Mouse (Mus musculus) urinary bladder, adult 2 months (tissue): ENCODE results near the gene Neurl1a. TPM values are rescaled to one million over a fixed set of nuclear protein-coding genes. Genes with fewer than 3 reads are reported as not detected.

ENCODE experiments used
- DNase-seq: peaks from one replicate; pipeline ENCODE4 v3.0.0; 2022; ENCODE audit warnings: low spot score
- polyA plus RNA-seq: library from polyadenylated mRNA; depleted of rRNA; stranded (reverse); fragments of >200 nt; gene quantifications from 2 replicates; pipeline ENCODE4 v1.2.3, GENCODE M21; 2012

The Neurl1a gene
- polyA plus RNA-seq, 1 experiment = 22.5 TPM

DNA sequence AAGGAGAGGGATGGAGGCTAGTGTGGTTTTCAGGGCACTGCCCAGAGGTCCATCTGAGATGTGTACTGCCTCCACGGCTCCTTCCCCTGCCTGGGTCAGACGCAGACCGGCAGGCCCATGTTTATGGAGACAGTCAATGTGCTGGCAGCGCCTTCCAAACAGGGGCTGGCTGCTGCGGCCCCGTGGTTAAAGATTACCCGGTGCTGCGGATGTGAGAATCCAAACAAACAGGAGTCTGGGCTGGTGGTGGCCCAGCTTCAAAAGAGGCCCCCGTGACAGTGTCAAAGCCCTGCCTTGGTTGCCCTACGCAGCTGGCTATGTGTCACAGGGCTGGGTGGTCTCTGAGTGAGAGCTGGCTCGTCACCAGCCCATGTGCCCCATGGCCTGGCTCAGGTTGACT, 69.2 kb downstream of the Neurl1a start:
- DNase-seq = no peak

DNA sequence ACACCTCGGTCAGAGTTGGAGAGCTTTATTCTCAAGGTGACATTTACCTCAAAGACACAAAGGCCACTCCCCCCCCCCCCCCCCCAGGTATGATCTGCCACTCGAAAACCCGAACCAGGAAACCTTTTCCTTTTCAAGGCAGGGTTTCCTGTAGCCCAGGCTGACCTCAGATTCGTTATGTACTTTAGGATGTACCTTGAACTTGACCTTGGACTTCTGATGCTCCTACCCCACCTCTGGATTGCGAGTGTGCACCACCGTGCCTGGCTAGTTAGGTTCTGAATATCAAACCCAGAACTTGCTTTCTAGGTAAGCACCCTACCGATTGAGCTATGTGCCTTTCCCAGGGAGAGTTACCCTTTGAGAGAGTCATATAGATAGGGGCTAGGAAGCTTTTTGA, 69.7 kb downstream of the Neurl1a start:
- DNase-seq = no peak

DNA sequence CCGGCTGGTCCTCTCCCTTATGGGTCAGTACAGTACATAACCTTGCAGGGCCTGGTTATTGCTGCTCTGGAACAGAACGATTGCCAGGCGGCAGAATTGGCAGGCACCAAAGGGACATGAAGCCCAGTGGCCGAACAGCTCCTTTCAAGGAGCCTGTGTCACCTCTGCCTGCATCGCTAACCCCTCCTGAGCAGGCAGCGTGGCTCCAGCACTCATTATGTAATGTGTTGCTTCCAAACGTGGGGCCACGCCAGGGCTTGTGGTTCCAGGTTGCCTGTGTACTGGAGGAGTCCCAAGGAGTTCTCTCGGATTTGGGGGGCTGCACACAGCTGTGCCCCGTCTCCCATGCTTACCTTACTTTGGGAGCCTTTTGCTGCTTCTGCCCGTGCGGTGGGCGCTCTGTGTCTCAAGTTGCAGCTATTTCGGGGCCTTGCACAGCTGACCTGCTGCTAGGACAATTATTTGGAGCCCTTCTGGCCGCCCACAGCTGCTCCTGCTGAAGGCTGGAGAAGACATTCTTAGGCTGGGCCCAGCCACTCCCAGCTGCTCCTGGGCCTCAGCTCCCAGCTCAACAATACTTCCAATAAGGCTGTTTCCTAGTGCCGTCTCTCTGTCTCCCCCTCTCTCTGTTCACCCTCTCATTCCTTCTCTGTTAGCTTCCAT, 70.4 kb downstream of the Neurl1a start:
- no peak for DNase-seq

DNA sequence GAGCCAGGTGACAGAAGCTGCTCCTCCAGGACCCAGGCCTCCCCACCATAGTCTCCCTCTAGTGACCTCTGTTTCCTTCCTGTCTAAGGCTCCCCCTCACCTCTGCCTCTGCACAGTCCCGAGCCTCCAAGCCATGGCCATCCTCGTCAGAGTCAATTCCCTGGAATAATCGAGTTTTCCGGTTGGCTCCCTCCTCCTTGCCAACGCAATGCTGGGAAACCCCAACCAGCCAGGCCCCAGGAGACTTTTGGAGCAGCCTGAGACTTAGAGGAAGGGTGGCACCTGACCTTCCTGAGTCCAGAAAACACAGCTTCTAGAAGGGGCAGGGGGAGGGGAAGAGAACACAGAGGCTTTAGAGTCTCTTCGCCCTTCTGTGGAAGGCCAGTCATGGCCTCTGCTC, 72.3 kb downstream of the Neurl1a start:
- no peak for DNase-seq

DNA sequence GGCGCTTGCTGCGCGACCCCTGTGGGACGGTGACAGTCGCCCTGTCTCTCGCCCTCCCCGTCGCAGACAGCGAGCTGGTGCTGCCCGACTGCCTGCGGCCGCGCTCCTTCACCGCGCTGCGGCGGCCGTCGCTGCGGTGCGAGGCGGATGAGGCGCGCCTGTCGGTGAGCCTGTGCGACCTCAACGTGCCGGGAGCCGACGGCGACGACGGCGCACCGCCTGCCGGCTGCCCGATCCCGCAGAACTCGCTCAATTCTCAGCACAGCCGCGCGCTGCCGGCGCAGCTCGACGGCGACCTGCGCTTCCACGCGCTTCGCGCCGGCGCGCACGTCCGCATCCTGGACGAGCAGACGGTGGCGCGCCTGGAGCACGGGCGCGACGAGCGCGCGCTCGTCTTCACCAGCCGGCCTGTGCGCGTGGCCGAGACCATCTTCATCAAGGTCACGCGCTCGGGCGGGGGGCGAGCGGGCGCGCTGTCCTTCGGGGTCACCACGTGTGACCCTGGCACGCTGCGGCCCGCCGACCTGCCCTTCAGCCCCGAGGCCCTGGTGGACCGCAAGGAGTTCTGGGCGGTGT, 74.5 kb downstream of the Neurl1a start:
- no peak for DNase-seq

DNA sequence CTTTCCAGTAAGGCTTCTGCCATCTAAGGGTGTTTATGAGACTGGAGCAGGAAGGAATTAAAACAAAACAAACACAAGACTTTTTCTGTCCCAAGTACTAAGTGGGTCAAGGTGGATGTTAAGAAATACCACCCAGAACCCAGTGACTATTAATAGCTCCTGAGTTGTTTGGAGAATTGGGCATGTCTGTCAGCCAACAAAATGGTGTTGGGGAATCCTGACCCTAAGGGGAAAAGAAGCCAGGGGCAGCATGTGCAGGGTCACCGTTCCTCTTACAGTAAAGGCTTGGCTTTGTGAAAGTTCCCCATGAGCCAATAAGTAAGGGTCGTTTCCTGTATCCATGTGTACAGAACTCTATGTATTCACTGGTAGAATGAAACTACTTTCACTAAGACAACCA, 76.4 kb downstream of the Neurl1a start:
- DNase-seq = no peak

DNA sequence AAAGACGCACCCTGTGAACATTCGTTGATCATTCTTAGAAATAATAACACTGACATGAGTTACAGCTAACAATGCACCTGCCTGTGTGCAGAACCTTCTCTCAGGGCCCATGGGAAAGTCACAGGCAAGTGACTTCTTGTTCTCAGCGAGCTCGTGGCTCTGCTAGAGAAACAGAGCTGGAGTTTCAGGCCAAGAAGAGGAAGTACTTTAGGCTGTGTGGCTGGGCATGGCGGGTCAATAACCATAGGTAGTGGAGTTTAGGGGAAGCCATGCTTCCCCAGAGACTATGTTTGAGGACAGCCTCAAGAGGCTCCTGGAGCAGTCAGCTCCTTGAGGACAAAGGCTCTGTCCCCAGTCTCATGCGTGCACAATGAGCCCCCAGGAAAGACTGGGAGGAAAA, 77.3 kb downstream of the Neurl1a start:
- DNase-seq = no peak

DNA sequence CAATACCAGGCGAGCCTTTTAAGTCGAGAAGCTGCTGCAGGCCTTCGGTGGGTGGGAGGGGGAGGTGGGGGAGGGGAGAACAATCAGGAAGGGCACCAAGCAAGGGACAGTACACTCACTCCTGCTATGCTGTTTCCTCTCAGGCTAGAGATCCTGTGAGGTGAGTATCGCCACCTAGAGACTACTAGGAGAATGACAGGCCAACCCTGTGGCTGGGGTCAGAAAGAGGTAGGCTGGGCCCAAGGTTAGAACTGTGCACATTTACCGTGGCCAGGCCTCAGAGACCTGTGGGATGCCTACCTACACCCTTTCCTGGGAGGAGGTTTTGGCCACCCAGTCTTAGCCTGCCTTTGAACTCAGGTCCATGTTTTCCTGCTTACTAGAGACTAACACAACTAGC, 81.0 kb downstream of the Neurl1a start:
- no peak for DNase-seq

DNA sequence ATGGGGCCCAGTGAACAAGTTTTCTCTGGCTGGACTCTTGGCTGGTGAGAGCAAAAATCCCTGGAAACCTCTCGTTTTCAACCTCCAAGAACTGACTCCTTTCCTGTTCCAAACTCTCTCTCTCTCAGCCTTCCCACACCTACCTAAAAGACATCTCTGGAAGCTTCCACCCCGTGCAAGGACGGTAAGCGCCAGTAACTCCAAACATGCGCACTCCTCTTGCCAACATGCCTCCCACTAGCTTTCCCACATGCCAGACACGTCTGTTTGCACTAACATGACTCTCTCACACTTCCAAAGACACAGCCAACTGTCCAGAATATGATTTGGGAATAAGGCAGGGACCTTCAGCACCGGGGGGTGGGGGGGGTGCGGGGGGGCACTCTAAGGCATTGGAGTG, 82.6 kb downstream of the Neurl1a start:
- DNase-seq = no peak

DNA sequence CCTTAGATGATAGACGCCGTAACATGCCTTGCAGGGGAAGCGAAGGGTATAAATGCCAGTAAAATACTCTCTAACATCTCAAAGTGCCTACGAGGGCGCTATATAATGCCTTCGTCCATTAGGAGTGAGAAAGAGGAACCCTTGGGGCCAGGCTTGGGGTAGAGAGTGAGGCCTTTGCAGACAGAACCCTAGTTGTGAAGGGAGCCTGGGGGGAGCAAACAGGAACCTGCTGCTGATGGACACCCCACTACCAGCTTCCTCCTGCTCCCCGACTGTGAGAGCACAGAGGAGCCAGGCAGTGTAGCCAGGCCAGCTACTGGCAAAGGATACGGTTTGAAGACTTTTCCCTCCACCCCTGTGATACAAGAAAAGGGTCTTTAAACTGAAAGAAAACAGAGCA, 85.0 kb downstream of the Neurl1a start:
- no peak for DNase-seq

DNA sequence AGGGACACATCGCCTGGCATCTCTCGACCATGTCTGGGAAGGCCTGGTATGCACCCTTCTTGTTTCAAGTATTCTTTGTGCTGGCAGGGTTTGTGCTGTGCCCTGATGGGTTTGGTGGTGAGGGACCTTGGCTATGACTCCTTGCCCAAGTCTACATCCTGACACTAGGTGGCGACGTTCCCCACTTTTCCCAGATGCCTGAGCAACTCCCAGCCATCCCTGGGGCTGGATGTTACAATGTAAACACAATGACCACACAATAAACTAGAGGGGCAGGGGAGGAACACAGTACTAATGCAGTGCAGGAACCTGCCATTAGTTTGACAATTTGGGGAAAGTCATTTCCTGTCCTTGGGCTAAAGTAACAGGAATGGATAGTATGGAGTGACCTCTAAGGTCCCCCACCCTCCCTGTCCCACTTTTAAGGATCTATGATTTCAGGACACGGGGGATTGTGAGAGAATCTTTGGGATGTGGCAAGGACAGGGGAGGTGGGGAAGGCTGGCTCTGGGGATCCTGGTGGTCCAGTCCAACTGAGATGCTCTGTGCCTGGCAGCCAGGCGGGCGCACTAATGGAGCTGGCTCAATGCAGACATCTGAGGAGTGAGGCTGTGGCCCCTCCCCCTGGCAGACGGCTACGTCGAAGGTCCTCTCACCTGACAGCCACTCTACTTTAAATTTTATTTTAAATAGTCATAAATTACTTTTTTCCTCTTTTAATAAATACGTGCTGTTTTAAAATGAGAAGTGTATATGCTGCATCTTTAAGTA, 85.9 kb downstream of the Neurl1a start:
- DNase-seq = no peak

DNA sequence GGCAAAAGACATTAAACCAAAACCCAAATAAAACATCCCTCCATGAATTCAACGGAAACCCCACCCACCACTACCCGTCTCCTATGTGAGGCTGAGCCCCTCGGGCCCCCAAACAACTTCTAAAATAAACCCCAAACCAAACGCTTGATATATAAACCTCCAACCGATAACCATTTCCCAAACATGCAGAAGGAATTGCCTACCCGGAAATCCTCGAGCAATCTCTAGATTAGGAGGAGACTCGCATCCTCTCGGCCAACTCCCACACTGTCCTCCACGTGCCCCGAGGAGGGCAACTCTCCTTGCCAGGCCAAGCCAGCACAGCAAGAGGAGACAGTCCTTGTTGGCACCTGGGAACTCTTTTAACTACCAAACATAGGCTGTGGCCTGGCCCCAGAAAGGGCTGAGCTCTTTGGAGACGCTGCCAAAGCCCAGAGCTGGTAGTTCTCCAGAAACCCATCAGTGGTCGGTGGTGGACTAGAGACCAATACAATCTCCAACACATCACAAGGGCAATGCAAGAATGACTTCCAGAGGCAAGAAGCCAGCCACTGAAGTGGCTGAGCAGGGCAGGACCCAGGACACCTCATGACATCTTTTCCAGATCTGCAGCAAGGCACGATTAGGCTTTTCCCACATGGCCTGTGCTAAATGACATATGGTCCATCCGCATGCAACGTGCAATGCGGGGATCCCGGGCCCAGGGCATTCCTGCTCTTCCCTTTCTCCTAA, 87.6 kb downstream of the Neurl1a start:
- no peak for DNase-seq

DNA sequence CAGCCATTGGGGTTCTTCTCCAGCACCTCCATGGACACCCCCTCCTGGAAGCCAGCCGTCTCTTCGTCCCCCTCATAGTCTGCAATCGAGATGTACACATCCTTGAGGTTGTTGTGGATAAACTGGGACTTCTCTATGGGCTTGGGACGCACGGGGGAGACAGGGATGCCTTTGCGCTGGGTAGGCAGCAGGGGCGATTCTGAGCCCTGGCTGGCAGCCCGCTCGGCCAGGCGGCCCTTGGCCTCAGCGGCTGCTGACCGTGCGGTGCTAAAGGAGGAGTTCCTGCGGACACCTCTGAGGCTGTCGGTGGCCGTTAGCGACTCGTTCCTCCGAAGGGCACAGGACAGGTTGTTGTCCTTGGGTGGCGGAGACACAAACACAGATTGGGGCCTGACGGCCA, 88.4 kb downstream of the Neurl1a start:
- no peak for DNase-seq

DNA sequence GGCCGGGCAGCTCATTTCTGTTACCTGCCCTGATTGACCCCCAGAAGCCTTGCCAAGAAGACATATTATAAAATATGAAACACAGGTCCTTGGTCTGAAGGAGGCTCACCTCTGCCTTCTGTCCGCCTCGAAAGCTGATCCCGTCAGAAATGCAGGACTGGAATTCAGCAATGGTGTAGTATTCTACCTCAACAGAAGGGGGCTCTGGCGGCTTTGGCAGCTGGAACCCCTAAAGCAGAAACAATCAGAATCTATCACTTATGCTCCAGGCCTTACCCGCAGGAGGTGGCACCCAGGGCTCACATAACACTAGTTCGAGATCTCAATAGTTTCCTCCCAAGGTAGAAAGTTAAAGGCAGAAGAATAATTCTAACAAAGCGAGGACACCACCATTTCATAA, 91.1 kb downstream of the Neurl1a start:
- DNase-seq = no peak

DNA sequence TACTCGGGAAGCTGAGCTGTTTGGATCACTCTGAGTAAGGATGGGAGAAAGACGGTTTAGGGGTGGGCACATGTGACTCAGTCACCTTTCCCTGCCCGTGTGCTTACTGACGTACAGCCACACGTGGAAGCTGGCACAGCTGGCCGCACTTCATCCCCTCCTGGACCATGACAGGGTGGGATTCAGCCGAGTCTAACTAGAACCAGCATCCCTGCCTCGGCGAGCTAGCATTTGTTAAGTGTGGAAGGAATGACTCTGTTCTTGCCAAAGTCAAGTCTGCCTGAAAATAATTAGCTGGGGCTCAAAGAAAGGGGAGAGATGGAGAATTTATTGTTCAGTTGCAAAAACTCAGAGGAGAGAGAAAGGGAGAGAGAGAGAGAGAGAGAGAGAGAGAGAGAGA, 91.9 kb downstream of the Neurl1a start:
- DNase-seq = no peak

DNA sequence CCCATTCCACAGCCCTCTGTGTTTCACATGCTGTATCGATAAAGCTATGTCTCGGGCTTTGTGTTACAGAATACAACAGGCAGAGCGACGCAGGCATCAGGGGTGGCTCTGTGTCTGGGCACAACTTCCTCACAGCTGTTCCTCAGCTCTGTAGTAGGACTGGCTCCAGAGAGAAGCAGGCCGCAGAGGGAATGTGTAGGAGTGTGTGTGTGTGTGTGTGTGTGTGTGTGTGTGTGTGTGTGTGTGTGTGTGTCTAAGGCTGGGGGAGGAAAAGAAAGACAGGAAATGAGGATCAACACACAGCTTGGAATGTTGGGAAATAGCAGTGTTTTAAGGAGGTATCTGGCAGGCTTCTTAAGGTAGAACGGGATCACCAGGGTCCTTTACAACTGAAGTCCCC, 98.1 kb downstream of the Neurl1a start:
- no peak for DNase-seq

DNA sequence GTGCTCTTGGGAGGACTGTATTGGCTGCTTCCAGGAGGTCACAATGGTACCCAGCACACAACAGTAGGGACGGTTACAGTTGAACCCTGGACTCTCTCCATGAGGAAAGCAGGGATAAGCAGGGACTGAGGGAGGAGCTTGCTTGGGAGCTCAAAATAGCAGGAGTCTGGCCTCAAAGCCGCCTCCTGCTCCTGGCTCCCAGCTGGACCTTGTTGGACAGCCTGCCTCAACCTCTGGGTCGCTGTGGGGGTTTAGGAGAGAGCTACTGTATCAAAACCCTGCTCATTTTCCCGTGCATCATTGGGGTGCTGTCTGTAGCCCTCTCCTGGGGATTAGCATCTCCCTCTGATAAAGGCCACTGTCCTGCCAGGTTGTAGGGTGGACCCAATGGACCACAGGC, 100.8 kb downstream of the Neurl1a start:
- no peak for DNase-seq

DNA sequence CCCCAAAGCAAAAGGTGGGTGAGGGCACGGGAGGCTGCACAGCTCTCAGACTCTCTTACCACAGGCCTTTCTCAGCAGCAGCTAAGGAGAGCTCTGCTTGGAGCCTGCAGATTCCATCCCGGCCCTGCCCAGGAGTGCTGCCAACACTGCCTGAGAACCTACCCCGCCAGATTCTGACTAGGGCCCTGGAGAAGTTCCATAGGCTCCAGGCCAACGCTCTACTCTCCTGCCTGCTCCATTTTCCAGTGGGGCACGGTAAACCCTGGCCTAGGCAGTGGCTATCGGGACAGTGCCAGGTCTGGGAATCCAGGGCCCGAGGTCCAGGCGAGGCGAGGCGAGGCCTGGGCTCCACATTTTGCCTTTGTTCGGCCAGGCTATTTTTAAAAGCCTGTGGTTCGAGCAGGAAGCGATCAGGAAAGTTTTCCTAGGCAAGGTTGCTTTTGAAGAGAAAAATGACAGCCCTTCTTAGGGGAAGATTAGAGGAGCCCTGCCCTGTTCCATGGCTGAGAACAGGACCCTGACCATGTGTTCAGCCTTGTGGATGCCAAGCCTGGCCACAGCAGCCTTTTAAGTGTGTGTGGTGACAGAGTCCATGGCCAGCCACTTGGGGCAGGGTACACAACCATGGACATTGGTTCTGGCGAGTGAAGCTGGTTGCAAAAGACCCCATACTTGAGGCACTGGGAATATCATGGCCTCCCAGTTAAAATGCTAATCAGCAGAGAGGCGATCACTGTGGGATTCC, 101.3 kb downstream of the Neurl1a start:
- peak; percentile 57 for DNase-seq

DNA sequence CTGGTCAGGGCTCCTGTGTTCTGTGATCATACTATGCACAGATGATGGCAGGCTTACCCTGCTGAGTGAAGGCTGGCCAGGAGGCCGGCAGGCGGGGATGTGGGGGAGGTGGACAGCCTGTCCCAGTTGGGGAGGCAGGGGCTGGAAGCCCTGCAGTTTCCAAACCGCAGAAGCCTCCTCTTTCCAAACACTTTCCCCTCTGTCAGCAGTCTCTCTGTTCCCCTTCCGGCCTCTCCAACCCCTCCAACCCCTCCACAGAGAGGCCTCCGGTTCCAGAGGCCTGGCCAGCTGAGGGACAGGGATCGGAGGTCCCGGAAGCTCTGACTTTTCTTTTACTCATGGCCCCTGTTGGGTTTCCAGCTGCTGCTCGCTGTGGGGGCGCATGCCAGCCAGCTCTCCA, 102.3 kb downstream of the Neurl1a start:
- DNase-seq = no peak

DNA sequence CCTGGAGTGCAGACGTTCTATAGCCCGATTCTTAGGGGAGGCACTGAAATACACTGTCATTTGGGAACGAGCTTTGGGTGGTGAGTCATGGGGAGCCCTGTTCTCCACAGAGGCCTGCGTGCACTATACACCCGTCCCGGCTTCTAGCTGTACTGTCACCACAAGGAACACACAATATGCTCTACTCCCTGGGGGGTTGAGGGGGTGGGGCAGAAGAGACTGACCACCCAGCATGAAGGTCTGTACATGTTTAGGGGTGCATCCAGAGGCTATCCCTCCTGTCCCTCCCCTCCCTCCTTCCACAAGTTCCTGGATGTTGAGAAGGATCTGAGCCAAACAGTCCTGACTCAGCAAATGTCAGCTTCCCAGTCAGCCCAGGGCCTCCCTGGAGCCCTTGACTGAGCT, 103.4 kb downstream of the Neurl1a start:
- no peak for DNase-seq

DNA sequence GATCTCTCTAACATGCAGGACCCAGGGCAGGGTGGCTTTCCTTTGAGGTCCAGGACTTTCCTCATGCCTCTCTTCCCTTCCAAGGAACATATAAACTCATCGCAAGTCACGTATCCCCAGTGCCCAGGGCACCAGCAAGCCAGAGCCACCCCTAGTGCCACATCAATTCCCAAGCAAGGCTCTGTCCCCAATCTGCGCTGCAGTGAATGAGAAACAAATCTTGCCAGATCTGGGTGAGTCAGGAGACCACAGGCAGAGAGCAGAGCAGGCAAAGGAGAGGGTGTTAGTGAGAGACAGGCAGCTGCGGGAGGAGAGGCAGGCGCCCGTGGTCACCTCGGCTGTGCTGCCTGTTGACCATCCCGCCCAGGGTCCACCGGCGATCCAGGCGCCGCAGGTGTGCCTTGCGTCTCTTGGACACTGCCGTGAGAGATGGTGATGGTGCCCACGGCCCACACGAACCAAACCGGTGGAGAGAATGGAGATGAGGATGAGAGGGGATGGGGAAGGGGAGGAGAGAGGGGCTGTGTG, 104.1 kb downstream of the Neurl1a start:
- no peak for DNase-seq

DNA sequence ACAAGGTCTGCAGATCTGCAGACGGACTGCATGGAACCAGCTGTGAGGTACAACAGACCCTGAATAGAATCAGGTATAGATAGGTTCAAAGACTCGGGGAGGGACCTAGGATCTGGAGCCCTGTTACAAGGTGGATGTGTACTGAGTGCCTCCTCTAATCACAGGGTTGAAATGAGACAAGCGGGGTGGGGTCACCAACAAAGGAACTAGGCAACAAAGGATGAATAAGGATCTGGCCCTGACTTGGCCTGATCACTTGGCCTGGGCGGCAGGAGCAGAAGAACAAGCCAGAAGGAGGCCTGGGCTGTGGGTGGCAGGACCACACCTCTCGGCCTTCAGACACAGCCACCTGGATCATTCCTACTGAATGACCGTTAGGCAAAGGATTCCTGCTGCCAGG, 107.0 kb downstream of the Neurl1a start:
- DNase-seq = no peak
